Mouse (Mus musculus): ENCODE results near the gene Smim4. TPM values are rescaled to one million over a fixed set of nuclear protein-coding genes. Genes with fewer than 3 reads are reported as not detected.

The Smim4 gene
- polyA plus RNA-seq, 1 experiment from 2014 or later: 58.7 TPM

- peak; percentile 8 for ATAC-seq (ENCODE audit: low FRiP score)
- no peaks in the 10 kb centered on the region for H3K27me3 ChIP-seq (ENCODE audit: control insufficient read depth, insufficient read depth, low read length)
- peaks cover 9% of the 10 kb centered on the region; the same call in 1 of the 2 replicates for H3K4me1 ChIP-seq (replicated peaks; ENCODE audit: control insufficient read depth, insufficient read depth, low read length)
- under 1% methylated on average over 43 of the region's 43 CpGs for WGBS
- peaks cover 11% of the 10 kb centered on the region for H3K36me3 ChIP-seq (ENCODE audit: control insufficient read depth, insufficient read depth, low read length)
- peak overlapping the region; percentile 89 for H3K27ac ChIP-seq (ENCODE audit: low read depth, low read length)
- H3K4me2 ChIP-seq (replicated peaks; ENCODE audit: low read depth, low read length): peak overlapping the region; percentile 61
- peak overlapping the region; percentile 94 for H3K9ac ChIP-seq (ENCODE audit: low read depth, low read length)
- H3K4me3 ChIP-seq (ENCODE audit: low read depth, low read length): peak overlapping the region; percentile 86
- no peaks in the 10 kb centered on the region for H3K9me3 ChIP-seq (ENCODE audit: control insufficient read depth, low read length)
- peak; percentile 66 for DNase-seq (ENCODE audit: low spot score)
These were observed 2.6 kb upstream of the Smim4 start for GRCm38 (mm10) chr14:31131272-31131821.

DNA sequence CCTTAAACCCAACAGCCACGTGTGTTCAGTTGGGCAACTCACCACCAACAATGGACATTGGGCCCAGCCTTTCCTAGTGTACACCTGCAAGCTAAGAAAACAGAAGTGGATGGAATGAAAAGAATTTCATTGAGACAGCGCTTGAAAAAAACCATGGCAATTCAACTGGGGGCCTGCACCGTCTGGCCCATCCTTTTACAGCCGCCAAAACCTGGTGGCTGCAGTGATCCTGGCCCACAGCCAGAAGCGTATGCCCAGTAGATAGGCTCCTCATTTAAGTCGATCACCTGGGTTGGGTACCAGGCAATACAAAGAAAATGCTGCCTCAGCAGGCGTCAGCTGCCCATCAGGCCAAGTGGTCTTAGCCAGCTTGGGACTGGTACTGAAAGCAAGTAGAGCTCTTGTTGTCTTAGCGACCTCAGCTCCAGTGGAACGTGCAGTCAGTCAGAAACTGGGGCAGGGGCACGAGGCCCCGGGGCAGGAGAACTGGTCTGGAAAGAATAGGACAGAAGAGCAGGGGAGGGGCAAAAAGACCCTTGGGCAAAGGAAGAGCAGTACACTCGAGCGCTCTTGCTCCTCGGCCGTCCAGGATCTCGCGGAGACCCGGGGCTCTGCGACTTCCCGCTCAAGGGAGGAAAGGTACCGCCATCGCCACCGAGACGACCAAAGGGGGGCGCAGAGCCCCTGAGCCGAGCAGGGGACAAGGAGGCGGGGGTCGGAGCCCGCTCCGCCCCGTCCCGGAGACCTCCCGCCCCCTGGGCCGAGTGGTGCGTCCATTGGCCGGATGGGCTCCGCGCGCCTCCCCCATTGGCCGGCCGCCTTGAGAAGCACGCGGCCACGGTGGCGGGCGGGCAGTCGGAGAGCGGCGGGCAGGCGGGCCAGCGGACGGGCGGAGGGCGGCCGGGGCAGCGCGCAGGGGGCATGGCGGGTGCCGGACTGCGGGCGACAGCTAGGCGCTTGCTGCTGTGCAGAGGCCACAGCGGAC lies 1.8 kb upstream of the Smim4 start, which contains the start of gene Nt5dc2:
TSS of gene Nt5dc2 (plus strand) at position 818 of the 985 bp plus-strand sequence.
- ATAC-seq (ENCODE audit: low FRiP score) (peak; percentile 86), DNase-seq (ENCODE audit: low spot score) (peak; percentile 96)
- peaks cover 4% of the 10 kb centered on the region; the same call in 1 of the 2 replicates for H3K36me3 ChIP-seq (ENCODE audit: control insufficient read depth, insufficient read depth, low read length)
- no peaks in the 10 kb centered on the region for H3K27me3 ChIP-seq (ENCODE audit: control insufficient read depth, insufficient read depth, low read length)
- H3K27ac ChIP-seq (ENCODE audit: low read depth, low read length): peak within 1 kb of the TSS; percentile 89
- 6% methylated on average over 50 of the region's 63 CpGs for WGBS
- H3K9me3 ChIP-seq (ENCODE audit: control insufficient read depth, low read length): no peaks in the 10 kb centered on the region
- peak within 1 kb of the TSS; percentile 94 for H3K9ac ChIP-seq (ENCODE audit: low read depth, low read length)
- H3K4me1 ChIP-seq (replicated peaks; ENCODE audit: control insufficient read depth, insufficient read depth, low read length): peaks cover 9% of the 10 kb centered on the region; the same call in 1 of the 2 replicates
- H3K4me2 ChIP-seq (replicated peaks; ENCODE audit: low read depth, low read length): peak within 1 kb of the TSS; percentile 61
- H3K4me3 ChIP-seq (ENCODE audit: low read depth, low read length): peak within 1 kb of the TSS; percentile 86

GRCm38 (mm10) chr14:31129326-31130235 lies 825 bp upstream of the Smim4 start:
- Histone ChIP-seq H3K27me3 (ENCODE audit: control insufficient read depth, insufficient read depth, low read length) (no peaks in the 10 kb centered on the region), H3K4me3 (ENCODE audit: low read depth, low read length) (peak overlapping the region; percentile 86; the same call in 1 of the 2 replicates), H3K4me2 (replicated peaks; ENCODE audit: low read depth, low read length) (no peak overlapping the region; the same call in 1 of the 2 replicates), H3K9ac (ENCODE audit: low read depth, low read length) (no peak overlapping the region), H3K4me1 (replicated peaks; ENCODE audit: control insufficient read depth, insufficient read depth, low read length) (peaks cover 9% of the 10 kb centered on the region; the same call in 1 of the 2 replicates), H3K9me3 (ENCODE audit: control insufficient read depth, low read length) (no peaks in the 10 kb centered on the region), H3K27ac (ENCODE audit: low read depth, low read length) (peak overlapping the region; percentile 89), H3K36me3 (ENCODE audit: control insufficient read depth, insufficient read depth, low read length) (no peaks in the 10 kb centered on the region)
- no peak for DNase-seq (ENCODE audit: low spot score)
- WGBS: 70% methylated on average over 15 of the region's 15 CpGs
- ATAC-seq (ENCODE audit: low FRiP score): no peak

DNA sequence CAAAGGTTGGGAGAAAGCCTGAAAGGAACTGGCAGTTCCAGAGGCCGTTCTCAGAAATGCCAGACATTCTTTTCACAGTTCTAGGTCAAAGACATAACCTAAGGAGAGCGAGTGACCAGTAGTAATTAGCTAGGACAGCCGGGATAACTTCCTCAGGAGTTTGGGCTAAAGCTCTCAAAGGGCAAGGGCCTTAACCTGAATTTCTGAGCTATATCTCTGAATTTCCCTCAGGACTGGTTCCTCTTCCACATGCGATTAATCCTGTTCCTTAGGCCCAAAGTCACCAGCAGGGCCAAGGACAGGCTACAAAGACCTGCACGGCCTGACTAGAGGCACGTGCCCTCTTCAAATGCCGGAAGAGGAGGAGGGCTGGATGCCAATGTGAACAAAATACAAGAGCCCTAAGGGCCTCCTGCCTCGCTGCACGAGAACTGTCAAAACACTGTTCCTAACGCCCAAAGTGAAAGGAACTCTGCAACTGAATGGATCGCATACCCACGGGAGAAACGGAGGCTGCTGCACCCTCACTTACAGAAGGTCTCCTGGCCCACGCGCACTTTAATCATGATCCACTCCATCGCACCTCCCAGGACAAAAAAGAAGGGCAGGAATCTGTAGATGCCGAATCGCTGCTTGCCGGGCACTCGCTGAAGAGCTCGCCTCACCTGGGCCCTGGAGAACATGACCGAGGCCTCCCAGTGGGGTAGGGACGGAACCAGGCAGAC lies 493 bp downstream of the Smim4 start:
- H3K4me1 ChIP-seq (replicated peaks; ENCODE audit: control insufficient read depth, insufficient read depth, low read length): 0 out of 2 replicates have a peak, but pooled peaks cover 9% of the 10 kb centered on the region
- ATAC-seq (ENCODE audit: low FRiP score): no peak
- peak overlapping the region; percentile 68 for H3K4me3 ChIP-seq (ENCODE audit: low read depth, low read length)
- peak overlapping the region; percentile 79 for H3K9ac ChIP-seq (ENCODE audit: low read depth, low read length)
- peak; percentile 63 for DNase-seq (ENCODE audit: low spot score)
- H3K9me3 ChIP-seq (ENCODE audit: control insufficient read depth, low read length): no peaks in the 10 kb centered on the region
- peak overlapping the region; percentile 51 for H3K27ac ChIP-seq (ENCODE audit: low read depth, low read length)
- H3K27me3 ChIP-seq (ENCODE audit: control insufficient read depth, insufficient read depth, low read length): no peaks in the 10 kb centered on the region
- no peaks in the 10 kb centered on the region for H3K36me3 ChIP-seq (ENCODE audit: control insufficient read depth, insufficient read depth, low read length)
- peak overlapping the region; percentile 80 for H3K4me2 ChIP-seq (replicated peaks; ENCODE audit: low read depth, low read length)
- WGBS: 3% methylated on average over 23 of the region's 23 CpGs

DNA sequence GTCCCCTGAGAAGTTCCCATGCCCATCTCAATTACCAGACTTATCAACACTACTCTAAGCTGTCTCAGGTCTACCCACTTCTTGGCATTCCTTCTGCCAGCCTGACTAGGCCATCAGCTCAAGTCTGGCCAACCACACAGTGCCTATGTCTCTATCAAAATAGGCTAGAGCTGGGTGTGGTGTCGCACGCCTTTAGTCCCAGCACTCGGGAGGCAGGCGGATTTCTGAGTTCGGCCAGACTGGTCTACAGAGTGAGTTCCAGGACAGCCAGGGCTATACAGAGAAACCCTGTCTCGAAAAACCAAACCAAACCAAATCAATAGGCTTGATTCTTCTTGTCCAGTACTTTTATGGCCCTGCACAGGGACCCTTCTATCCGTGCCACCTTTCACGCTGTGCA lies 1.9 kb downstream of the Smim4 start:
- ATAC-seq (ENCODE audit: low FRiP score) (no peak), DNase-seq (ENCODE audit: low spot score) (no peak)
- 0 out of 2 replicates have a peak, but pooled peaks cover 3% of the 10 kb centered on the region for H3K4me1 ChIP-seq (replicated peaks; ENCODE audit: control insufficient read depth, insufficient read depth, low read length)

GRCm38 (mm10) chr14:31125106-31126075 lies 3.4 kb downstream of the Smim4 start:
- no peaks in the 10 kb centered on the region for H3K9me3 ChIP-seq (ENCODE audit: control insufficient read depth, low read length)
- 71% methylated on average over 9 of the region's 9 CpGs for WGBS
- no peak overlapping the region for H3K9ac ChIP-seq (ENCODE audit: low read depth, low read length)
- no peaks in the 10 kb centered on the region for H3K27me3 ChIP-seq (ENCODE audit: control insufficient read depth, insufficient read depth, low read length)
- ATAC-seq (ENCODE audit: low FRiP score): no peak
- DNase-seq (ENCODE audit: low spot score): no peak
- no peak overlapping the region for H3K4me2 ChIP-seq (replicated peaks; ENCODE audit: low read depth, low read length)
- H3K27ac ChIP-seq (ENCODE audit: low read depth, low read length): peak overlapping the region; percentile 45; the same call in 1 of the 2 replicates
- H3K4me3 ChIP-seq (ENCODE audit: low read depth, low read length): no peak overlapping the region
- 0 out of 2 replicates have a peak, but pooled peaks cover 1% of the 10 kb centered on the region for H3K4me1 ChIP-seq (replicated peaks; ENCODE audit: control insufficient read depth, insufficient read depth, low read length)
- H3K36me3 ChIP-seq (ENCODE audit: control insufficient read depth, insufficient read depth, low read length): 0 out of 2 replicates have a peak, but pooled peaks cover 2% of the 10 kb centered on the region

More for the DNA sequence above, 1.9 kb downstream of the Smim4 start:
- H3K4me2 ChIP-seq (replicated peaks; ENCODE audit: low read depth, low read length): peak overlapping the region; percentile 11; the same call in 1 of the 2 replicates
- no peak overlapping the region for H3K9ac ChIP-seq (ENCODE audit: low read depth, low read length)
- H3K27me3 ChIP-seq (ENCODE audit: control insufficient read depth, insufficient read depth, low read length): no peaks in the 10 kb centered on the region
- no peak overlapping the region for H3K4me3 ChIP-seq (ENCODE audit: low read depth, low read length)
- no peaks in the 10 kb centered on the region for H3K9me3 ChIP-seq (ENCODE audit: control insufficient read depth, low read length)
- H3K36me3 ChIP-seq (ENCODE audit: control insufficient read depth, insufficient read depth, low read length): no peaks in the 10 kb centered on the region
- no peak overlapping the region for H3K27ac ChIP-seq (ENCODE audit: low read depth, low read length)
- WGBS: 96% methylated on average over 8 of the region's 8 CpGs

GRCm38 (mm10) chr14:31115522-31115921 lies 13.2 kb downstream of the Smim4 start:
- Histone ChIP-seq H3K36me3 (ENCODE audit: control insufficient read depth, insufficient read depth, low read length) (peaks cover 5% of the 10 kb centered on the region; the same call in 1 of the 2 replicates), H3K4me1 (replicated peaks; ENCODE audit: control insufficient read depth, insufficient read depth, low read length) (no peaks in the 10 kb centered on the region)

More at GRCm38 (mm10) chr14:31115522-31115921, 13.2 kb downstream of the Smim4 start:
- Histone ChIP-seq H3K4me2 (replicated peaks; ENCODE audit: low read depth, low read length) (no peak overlapping the region), H3K27ac (ENCODE audit: low read depth, low read length) (no peak overlapping the region), H3K4me3 (ENCODE audit: low read depth, low read length) (no peak overlapping the region), H3K9me3 (ENCODE audit: control insufficient read depth, low read length) (no peaks in the 10 kb centered on the region), H3K27me3 (ENCODE audit: control insufficient read depth, insufficient read depth, low read length) (no peaks in the 10 kb centered on the region), H3K9ac (ENCODE audit: low read depth, low read length) (no peak overlapping the region)
- no peak for DNase-seq (ENCODE audit: low spot score)
- ATAC-seq (ENCODE audit: low FRiP score): no peak
- 83% methylated on average over 2 of the region's 2 CpGs for WGBS

Data from hindbrain, embryonic 11.5 days (tissue).